Mouse (Mus musculus): Measurements from ENCODE around the gene Rapgef5.

The Rapgef5 gene

GRCm38 (mm10) chr12:117669610-117670400, 153.5 kb downstream of the Rapgef5 start:
- peak in 1 of 2 experiments; percentile 31 for DNase-seq (ENCODE audit: low spot score in 2 of 2)

GRCm38 (mm10) chr12:117673188-117673587, 156.9 kb downstream of the Rapgef5 start:
- DNase-seq (ENCODE audit: low spot score in 2 of 2) = no peak

- DNase-seq (ENCODE audit: low spot score in 2 of 2) = no peak
Measured at GRCm38 (mm10) chr12:117674511-117674910, 158.2 kb downstream of the Rapgef5 start.

GRCm38 (mm10) chr12:117676265-117676664, 160.0 kb downstream of the Rapgef5 start:
- no peak for DNase-seq (ENCODE audit: low spot score in 2 of 2)

- DNase-seq (ENCODE audit: low spot score in 2 of 2) = no peak
Measured at GRCm38 (mm10) chr12:117678916-117679315, 162.6 kb downstream of the Rapgef5 start.

GRCm38 (mm10) chr12:117679795-117680194, 163.5 kb downstream of the Rapgef5 start:
- no peak for DNase-seq (ENCODE audit: low spot score in 2 of 2)

GRCm38 (mm10) chr12:117681273-117681672, 165.0 kb downstream of the Rapgef5 start:
- no peak for DNase-seq (ENCODE audit: low spot score in 2 of 2)

- no peak for DNase-seq (ENCODE audit: low spot score in 2 of 2)
Measured at GRCm38 (mm10) chr12:117683377-117683776, 167.1 kb downstream of the Rapgef5 start.

GRCm38 (mm10) chr12:117683984-117684383, 167.7 kb downstream of the Rapgef5 start:
- DNase-seq (ENCODE audit: low spot score in 2 of 2) = no peak

- no peak for DNase-seq (ENCODE audit: low spot score in 2 of 2)
Measured at GRCm38 (mm10) chr12:117684788-117685187, 168.5 kb downstream of the Rapgef5 start.

GRCm38 (mm10) chr12:117685336-117685735, 169.1 kb downstream of the Rapgef5 start:
- DNase-seq (ENCODE audit: low spot score in 2 of 2) = no peak

- DNase-seq (ENCODE audit: low spot score in 2 of 2) = no peak
Measured at GRCm38 (mm10) chr12:117686732-117687131, 170.5 kb downstream of the Rapgef5 start.

GRCm38 (mm10) chr12:117688655-117689548, 172.6 kb downstream of the Rapgef5 start:
- DNase-seq (ENCODE audit: low spot score in 2 of 2) = peak in 1 of 2 experiments; percentile 62

GRCm38 (mm10) chr12:117691336-117691735, 175.1 kb downstream of the Rapgef5 start:
- no peak for DNase-seq (ENCODE audit: low spot score in 2 of 2)

GRCm38 (mm10) chr12:117692775-117693174, 176.5 kb downstream of the Rapgef5 start:
- no peak for DNase-seq (ENCODE audit: low spot score in 2 of 2)

- DNase-seq (ENCODE audit: low spot score in 2 of 2) = no peak
Measured at GRCm38 (mm10) chr12:117699950-117700665, 183.8 kb downstream of the Rapgef5 start.

- DNase-seq (ENCODE audit: low spot score in 2 of 2) = no peak
Measured at GRCm38 (mm10) chr12:117700927-117701326, 184.6 kb downstream of the Rapgef5 start.

GRCm38 (mm10) chr12:117702291-117702690, 186.0 kb downstream of the Rapgef5 start:
- no peak for DNase-seq (ENCODE audit: low spot score in 2 of 2)

- no peak for DNase-seq (ENCODE audit: low spot score in 2 of 2)
Measured at GRCm38 (mm10) chr12:117702928-117703327, 186.6 kb downstream of the Rapgef5 start.

GRCm38 (mm10) chr12:117703413-117703812, 187.1 kb downstream of the Rapgef5 start:
- no peak for DNase-seq (ENCODE audit: low spot score in 2 of 2)

GRCm38 (mm10) chr12:117705308-117705707, 189.0 kb downstream of the Rapgef5 start:
- DNase-seq (ENCODE audit: low spot score in 2 of 2) = no peak

GRCm38 (mm10) chr12:117709280-117709679, 193.0 kb downstream of the Rapgef5 start:
- DNase-seq (ENCODE audit: low spot score in 2 of 2) = no peak

Data from left cerebral cortex, adult 9 months (tissue).